Mouse (Mus musculus): ENCODE measurements at regions not wholly inside any gene's neighbourhood (a gene's known extent, or its start where the extent isn't known, plus 50 kb on each side); places are given as distances from the start of the nearest gene placed in this dataset.

GRCm38 (mm10) chr2:74391064-74391463 lies 188.2 kb downstream of the Lnpk start:
- WGBS, result 79% methylated on average over 4 of the region's 4 CpGs
- H3K9ac ChIP-seq, result no peak overlapping the region
- H3K4me3 ChIP-seq (ENCODE audit: low read depth, low read length), result no peak overlapping the region
- H3K4me2 ChIP-seq, result no peak overlapping the region
- ATAC-seq (ENCODE audit: insufficient read depth) (no peak), DNase-seq (no peak)
- TF ChIP-seq CTCF (IDR thresholded peaks at IDR 0.05; ENCODE audit: low read depth), result no peak
- no peak overlapping the region for H3K27ac ChIP-seq (ENCODE audit: low read depth)
- no peaks in the 10 kb centered on the region for H3K27me3 ChIP-seq (ENCODE audit: insufficient read depth, low read length)
- no peaks in the 10 kb centered on the region for H3K4me1 ChIP-seq (ENCODE audit: insufficient read depth)
- no peaks in the 10 kb centered on the region for H3K36me3 ChIP-seq (ENCODE audit: insufficient read depth)
- no peaks in the 10 kb centered on the region for H3K9me3 ChIP-seq (ENCODE audit: low read depth, low read length)

GRCm38 (mm10) chr2:74388078-74388477 lies 191.2 kb downstream of the Lnpk start:
- Histone ChIP-seq H3K27ac (ENCODE audit: low read depth) (no peak overlapping the region), H3K4me1 (ENCODE audit: insufficient read depth) (no peaks in the 10 kb centered on the region), H3K9ac (no peak overlapping the region), H3K27me3 (ENCODE audit: insufficient read depth, low read length) (no peaks in the 10 kb centered on the region), H3K4me2 (no peak overlapping the region), H3K36me3 (ENCODE audit: insufficient read depth) (no peaks in the 10 kb centered on the region), H3K9me3 (ENCODE audit: low read depth, low read length) (no peaks in the 10 kb centered on the region), H3K4me3 (ENCODE audit: low read depth, low read length) (no peak overlapping the region)
- ATAC-seq (ENCODE audit: insufficient read depth) (no peak), DNase-seq (no peak)
- WGBS, result 90% methylated on average over 5 of the region's 5 CpGs
- TF ChIP-seq CTCF (IDR thresholded peaks at IDR 0.05; ENCODE audit: low read depth), result no peak

GRCm38 (mm10) chr2:74384918-74385317 lies 194.3 kb downstream of the Lnpk start:
- Histone ChIP-seq H3K4me2 (no peak overlapping the region), H3K27me3 (ENCODE audit: insufficient read depth, low read length) (no peaks in the 10 kb centered on the region), H3K36me3 (ENCODE audit: insufficient read depth) (no peaks in the 10 kb centered on the region), H3K9me3 (ENCODE audit: low read depth, low read length) (no peaks in the 10 kb centered on the region), H3K4me3 (ENCODE audit: low read depth, low read length) (no peak overlapping the region), H3K9ac (no peak overlapping the region), H3K4me1 (ENCODE audit: insufficient read depth) (no peaks in the 10 kb centered on the region), H3K27ac (ENCODE audit: low read depth) (no peak overlapping the region)
- ATAC-seq (ENCODE audit: insufficient read depth) (no peak), DNase-seq (no peak)
- no peak for TF ChIP-seq CTCF (IDR thresholded peaks at IDR 0.05; ENCODE audit: low read depth)
- WGBS, result 81% methylated on average over 1 of the region's 1 CpGs

GRCm38 (mm10) chr2:74380574-74381287 lies 198.5 kb downstream of the Lnpk start:
- ATAC-seq (ENCODE audit: insufficient read depth) (no peak), DNase-seq (peak; percentile 27)
- WGBS, result 35% methylated on average over 7 of the region's 7 CpGs
- Histone ChIP-seq H3K4me1 (ENCODE audit: insufficient read depth) (no peaks in the 10 kb centered on the region), H3K27me3 (ENCODE audit: insufficient read depth, low read length) (no peaks in the 10 kb centered on the region), H3K36me3 (ENCODE audit: insufficient read depth) (no peaks in the 10 kb centered on the region), H3K9ac (no peak overlapping the region), H3K27ac (ENCODE audit: low read depth) (no peak overlapping the region), H3K4me2 (no peak overlapping the region), H3K4me3 (ENCODE audit: low read depth, low read length) (no peak overlapping the region), H3K9me3 (ENCODE audit: low read depth, low read length) (no peaks in the 10 kb centered on the region)
- no peak for TF ChIP-seq CTCF (IDR thresholded peaks at IDR 0.05; ENCODE audit: low read depth)

GRCm38 (mm10) chr2:74378709-74379108 lies 200.5 kb downstream of the Lnpk start:
- Histone ChIP-seq H3K9me3 (ENCODE audit: low read depth, low read length) (no peaks in the 10 kb centered on the region), H3K36me3 (ENCODE audit: insufficient read depth) (no peaks in the 10 kb centered on the region), H3K4me1 (ENCODE audit: insufficient read depth) (no peaks in the 10 kb centered on the region), H3K27me3 (ENCODE audit: insufficient read depth, low read length) (no peaks in the 10 kb centered on the region), H3K4me3 (ENCODE audit: low read depth, low read length) (no peak overlapping the region), H3K9ac (no peak overlapping the region), H3K27ac (ENCODE audit: low read depth) (no peak overlapping the region), H3K4me2 (no peak overlapping the region)
- DNase-seq (no peak), ATAC-seq (ENCODE audit: insufficient read depth) (no peak)
- no peak for TF ChIP-seq CTCF (IDR thresholded peaks at IDR 0.05; ENCODE audit: low read depth)
- WGBS, result 95% methylated on average over 3 of the region's 3 CpGs

- no peak for TF ChIP-seq CTCF (IDR thresholded peaks at IDR 0.05; ENCODE audit: low read depth)
- Histone ChIP-seq H3K27me3 (ENCODE audit: insufficient read depth, low read length) (no peaks in the 10 kb centered on the region), H3K36me3 (ENCODE audit: insufficient read depth) (no peaks in the 10 kb centered on the region), H3K4me1 (ENCODE audit: insufficient read depth) (no peaks in the 10 kb centered on the region), H3K27ac (ENCODE audit: low read depth) (no peak overlapping the region), H3K4me3 (ENCODE audit: low read depth, low read length) (no peak overlapping the region), H3K4me2 (no peak overlapping the region), H3K9me3 (ENCODE audit: low read depth, low read length) (no peaks in the 10 kb centered on the region), H3K9ac (no peak overlapping the region)
- no peak for ATAC-seq (ENCODE audit: insufficient read depth)
- DNase-seq, result no peak
- 34% methylated on average over 1 of the region's 1 CpGs for WGBS
Measured at GRCm38 (mm10) chr2:74373938-74374337, 205.3 kb downstream of the Lnpk start.

GRCm38 (mm10) chr2:74373056-74373455 lies 206.2 kb downstream of the Lnpk start:
- no peaks in the 10 kb centered on the region for H3K36me3 ChIP-seq (ENCODE audit: insufficient read depth)
- H3K4me1 ChIP-seq (ENCODE audit: insufficient read depth), result no peaks in the 10 kb centered on the region
- H3K4me2 ChIP-seq, result no peak overlapping the region
- no peak overlapping the region for H3K27ac ChIP-seq (ENCODE audit: low read depth)
- H3K9ac ChIP-seq, result no peak overlapping the region
- 73% methylated on average over 4 of the region's 4 CpGs for WGBS
- no peaks in the 10 kb centered on the region for H3K9me3 ChIP-seq (ENCODE audit: low read depth, low read length)
- no peaks in the 10 kb centered on the region for H3K27me3 ChIP-seq (ENCODE audit: insufficient read depth, low read length)
- no peak for ATAC-seq (ENCODE audit: insufficient read depth)
- no peak for TF ChIP-seq CTCF (IDR thresholded peaks at IDR 0.05; ENCODE audit: low read depth)
- DNase-seq, result no peak
- H3K4me3 ChIP-seq (ENCODE audit: low read depth, low read length), result no peak overlapping the region

Data from lung, embryonic 14.5 days (tissue).